Mouse (Mus musculus) neural tube, embryonic 12.5 days (tissue): ENCODE data around the gene Tagln2. TPM values are rescaled to one million over a fixed set of nuclear protein-coding genes. Genes with fewer than 3 reads are reported as not detected.
A peak's percentile ranks its signal among the peaks of the same experiment; 100 is the strongest.

Experiments used
- ATAC-seq: fragments of 200-750 bp; cut with Nextera tagmentation; 2 replicates; pipeline ENCODE4 v1.8.0; 2017; ENCODE audit warnings: low read depth, mild to moderate bottlenecking, moderate TSS enrichment, moderate library complexity; ENCODE audit not compliant: low FRiP score
- H3K27ac ChIP-seq: fragments of 300-500 bp; sonication (generic); 2 replicates; pipeline ENCODE4 v1.5.1; 2016
- H3K27me3 ChIP-seq: fragments of 300-500 bp; sonication (generic); replicated peaks from 2 replicates; pipeline ENCODE4 v1.6.1; 2016; ENCODE audit warnings: mild to moderate bottlenecking
- H3K36me3 ChIP-seq: fragments of 300-500 bp; sonication (generic); 2 replicates; pipeline ENCODE4 v1.6.1; 2016; ENCODE audit warnings: mild to moderate bottlenecking
- H3K4me1 ChIP-seq: fragments of 300-500 bp; sonication (generic); 2 replicates; pipeline ENCODE4 v1.6.1; 2016
- H3K4me2 ChIP-seq: fragments of 300-500 bp; sonication (generic); replicated peaks from 2 replicates; pipeline ENCODE4 v1.6.1; 2016; ENCODE audit warnings: mild to moderate bottlenecking
- H3K4me3 ChIP-seq: fragments of 300-500 bp; sonication (generic); 2 replicates; pipeline ENCODE4 v1.5.1; 2016
- H3K9ac ChIP-seq: fragments of 300-500 bp; sonication (generic); 2 replicates; pipeline ENCODE4 v1.6.1; 2016; ENCODE audit warnings: mild to moderate bottlenecking
- H3K9me3 ChIP-seq: fragments of 300-500 bp; sonication (generic); 2 replicates; pipeline ENCODE4 v1.6.1; 2016; ENCODE audit warnings: mild to moderate bottlenecking
- WGBS: fragments of 180-500 bp; shearing (Covaris S2); methylation state at CpG from one replicate; pipeline ENCODE4 v1.1.7; 2016; 5-methylcytosine and 5-hydroxymethylcytosine counted together
- polyA plus RNA-seq: library from polyadenylated mRNA; unstranded; fragments of >200 nt; fragmentation: Nextera tagmentation; extraction: Ambion mirVana; gene quantifications from 2 replicates; pipeline ENCODE4 v1.2.1, GENCODE M21; 2016

Tagln2 gene
- polyA plus RNA-seq, 1 experiment from 2014 or later: 131 TPM

- 0 out of 2 replicates have a peak, but pooled peaks cover 5% of the 10 kb centered on the region for H3K4me1 ChIP-seq
- no peak overlapping the region; the same call in 1 of the 2 replicates for H3K4me2 ChIP-seq
- no peak for ATAC-seq
- no peak overlapping the region for H3K4me3 ChIP-seq
- H3K9ac ChIP-seq: no peak overlapping the region
- 42% methylated on average over 8 of the region's 8 CpGs for WGBS
- H3K27ac ChIP-seq: no peak overlapping the region
- H3K27me3 ChIP-seq: no peaks in the 10 kb centered on the region
- 0 out of 2 replicates have a peak, but pooled peaks cover 2% of the 10 kb centered on the region for H3K36me3 ChIP-seq
- H3K9me3 ChIP-seq: no peaks in the 10 kb centered on the region
Measured at GRCm38 (mm10) chr1:172509983-172510382, 10.1 kb downstream of the Tagln2 start.

- Histone ChIP-seq H3K9me3 (no peaks in the 10 kb centered on the region), H3K27ac (no peak overlapping the region), H3K4me2 (no peak overlapping the region; the same call in 1 of the 2 replicates), H3K4me1 (0 out of 2 replicates have a peak, but pooled peaks cover 3% of the 10 kb centered on the region), H3K9ac (no peak overlapping the region), H3K4me3 (no peak overlapping the region), H3K27me3 (no peaks in the 10 kb centered on the region), H3K36me3 (0 out of 2 replicates have a peak, but pooled peaks cover 2% of the 10 kb centered on the region)
- ATAC-seq: no peak; the same call in 1 of the 2 replicates
- WGBS: 23% methylated on average over 13 of the region's 13 CpGs
Measured at GRCm38 (mm10) chr1:172510421-172510972, 10.7 kb downstream of the Tagln2 start.

- H3K4me2 ChIP-seq: peak overlapping the region; percentile 36; the same call in 1 of the 2 replicates
- WGBS: 30% methylated on average over 13 of the region's 13 CpGs
- no peaks in the 10 kb centered on the region for H3K36me3 ChIP-seq
- H3K27me3 ChIP-seq: no peaks in the 10 kb centered on the region
- ATAC-seq: no peak
- no peak overlapping the region for H3K4me3 ChIP-seq
- H3K9me3 ChIP-seq: peaks cover 5% of the 10 kb centered on the region; the same call in 1 of the 2 replicates
- no peak overlapping the region for H3K27ac ChIP-seq
- H3K4me1 ChIP-seq: 0 out of 2 replicates have a peak, but pooled peaks cover 3% of the 10 kb centered on the region
- no peak overlapping the region for H3K9ac ChIP-seq
Measured at GRCm38 (mm10) chr1:172512962-172513361, 13.1 kb downstream of the Tagln2 start.

- H3K36me3 ChIP-seq: no peaks in the 10 kb centered on the region
- ATAC-seq: no peak
- no peak overlapping the region for H3K4me3 ChIP-seq
- H3K4me1 ChIP-seq: 0 out of 2 replicates have a peak, but pooled peaks cover 3% of the 10 kb centered on the region
- 81% methylated on average over 17 of the region's 17 CpGs for WGBS
- H3K27ac ChIP-seq: no peak overlapping the region
- H3K27me3 ChIP-seq: no peaks in the 10 kb centered on the region
- no peak overlapping the region for H3K4me2 ChIP-seq
- H3K9me3 ChIP-seq: peaks cover 5% of the 10 kb centered on the region; the same call in 1 of the 2 replicates
- no peak overlapping the region for H3K9ac ChIP-seq
Measured at GRCm38 (mm10) chr1:172513525-172514212, 13.8 kb downstream of the Tagln2 start.

GRCm38 (mm10) chr1:172514213-172514529, 14.3 kb downstream of the Tagln2 start:
- H3K9ac ChIP-seq: no peak overlapping the region
- no peaks in the 10 kb centered on the region for H3K27me3 ChIP-seq
- 0 out of 2 replicates have a peak, but pooled peaks cover 3% of the 10 kb centered on the region for H3K4me1 ChIP-seq
- no peaks in the 10 kb centered on the region for H3K36me3 ChIP-seq
- H3K9me3 ChIP-seq: peaks cover 5% of the 10 kb centered on the region; the same call in 1 of the 2 replicates
- no peak overlapping the region for H3K27ac ChIP-seq
- H3K4me3 ChIP-seq: no peak overlapping the region
- 75% methylated on average over 4 of the region's 4 CpGs for WGBS
- ATAC-seq: no peak
- no peak overlapping the region for H3K4me2 ChIP-seq

GRCm38 (mm10) chr1:172514551-172515268, 14.9 kb downstream of the Tagln2 start:
- 84% methylated on average over 7 of the region's 7 CpGs for WGBS
- Histone ChIP-seq H3K4me2 (no peak overlapping the region), H3K9ac (no peak overlapping the region)

GRCm38 (mm10) chr1:172515396-172515795, 15.5 kb downstream of the Tagln2 start:
- no peak overlapping the region for H3K27ac ChIP-seq
- H3K9me3 ChIP-seq: peaks cover 5% of the 10 kb centered on the region; the same call in 1 of the 2 replicates
- no peak overlapping the region for H3K4me3 ChIP-seq
- H3K27me3 ChIP-seq: no peaks in the 10 kb centered on the region
- no peak overlapping the region for H3K4me2 ChIP-seq
- 57% methylated on average over 1 of the region's 1 CpGs for WGBS
- no peaks in the 10 kb centered on the region for H3K36me3 ChIP-seq
- no peak for ATAC-seq
- no peak overlapping the region for H3K9ac ChIP-seq
- H3K4me1 ChIP-seq: 0 out of 2 replicates have a peak, but pooled peaks cover 3% of the 10 kb centered on the region

More at GRCm38 (mm10) chr1:172514551-172515268, 14.9 kb downstream of the Tagln2 start:
- Histone ChIP-seq H3K4me3 (no peak overlapping the region), H3K4me1 (0 out of 2 replicates have a peak, but pooled peaks cover 3% of the 10 kb centered on the region), H3K27me3 (no peaks in the 10 kb centered on the region), H3K36me3 (no peaks in the 10 kb centered on the region), H3K27ac (no peak overlapping the region), H3K9me3 (peaks cover 5% of the 10 kb centered on the region; the same call in 1 of the 2 replicates)
- no peak for ATAC-seq

- Histone ChIP-seq H3K27ac (no peak overlapping the region), H3K9me3 (peaks cover 5% of the 10 kb centered on the region; the same call in 1 of the 2 replicates), H3K4me1 (peaks cover 15% of the 10 kb centered on the region), H3K4me3 (no peak overlapping the region), H3K36me3 (no peaks in the 10 kb centered on the region), H3K27me3 (no peaks in the 10 kb centered on the region), H3K4me2 (no peak overlapping the region), H3K9ac (no peak overlapping the region)
- 76% methylated on average over 4 of the region's 4 CpGs for WGBS
- no peak for ATAC-seq
Measured at GRCm38 (mm10) chr1:172518013-172518412, 18.2 kb downstream of the Tagln2 start.

GRCm38 (mm10) chr1:172519644-172520043, 19.8 kb downstream of the Tagln2 start:
- H3K9me3 ChIP-seq: peaks cover 5% of the 10 kb centered on the region; the same call in 1 of the 2 replicates
- H3K4me2 ChIP-seq: no peak overlapping the region
- ATAC-seq: no peak
- no peak overlapping the region for H3K4me3 ChIP-seq
- H3K4me1 ChIP-seq: peaks cover 12% of the 10 kb centered on the region
- 71% methylated on average over 6 of the region's 6 CpGs for WGBS
- no peak overlapping the region for H3K9ac ChIP-seq
- H3K27ac ChIP-seq: no peak overlapping the region
- H3K27me3 ChIP-seq: no peaks in the 10 kb centered on the region
- H3K36me3 ChIP-seq: no peaks in the 10 kb centered on the region

GRCm38 (mm10) chr1:172520576-172521440, 21.0 kb downstream of the Tagln2 start, which contains the start of gene Cfap45:
Gene Cfap45 (plus strand): TSS chr1:172520801.
- H3K4me1 ChIP-seq: peaks cover 15% of the 10 kb centered on the region
- no peaks in the 10 kb centered on the region for H3K36me3 ChIP-seq
- peak within 1 kb of the TSS; percentile 58 for H3K4me2 ChIP-seq
- ATAC-seq: peak; percentile 86
- no peaks in the 10 kb centered on the region for H3K27me3 ChIP-seq
- peaks cover 5% of the 10 kb centered on the region; the same call in 1 of the 2 replicates for H3K9me3 ChIP-seq
- peak within 1 kb of the TSS; percentile 12 for H3K4me3 ChIP-seq
- H3K9ac ChIP-seq: no peak within 1 kb of the TSS
- WGBS: 3% methylated on average over 28 of the region's 28 CpGs
- H3K27ac ChIP-seq: no peak within 1 kb of the TSS

- Histone ChIP-seq H3K27ac (no peak overlapping the region), H3K4me2 (no peak overlapping the region), H3K36me3 (no peaks in the 10 kb centered on the region), H3K27me3 (no peaks in the 10 kb centered on the region), H3K4me3 (no peak overlapping the region), H3K4me1 (peaks cover 15% of the 10 kb centered on the region), H3K9me3 (peaks cover 1% of the 10 kb centered on the region; the same call in 1 of the 2 replicates), H3K9ac (no peak overlapping the region)
- no peak for ATAC-seq
- WGBS: 73% methylated on average over 7 of the region's 7 CpGs
Measured at GRCm38 (mm10) chr1:172522524-172522923, 22.7 kb downstream of the Tagln2 start.
